Mouse (Mus musculus): Measurements from ENCODE around the gene Snx18.

Gene Snx18

GRCm38 (mm10) chr13:113566411-113566810 is 52.0 kb downstream of the Snx18 start:
- DNase-seq (ENCODE audit: low spot score in 2 of 2): no peak

GRCm38 (mm10) chr13:113559646-113560045 is 58.7 kb downstream of the Snx18 start:
- DNase-seq (ENCODE audit: low spot score in 2 of 2): no peak

GRCm38 (mm10) chr13:113556538-113556937 is 61.8 kb downstream of the Snx18 start:
- no peak for DNase-seq (ENCODE audit: low spot score in 2 of 2)

GRCm38 (mm10) chr13:113555226-113555625 is 63.1 kb downstream of the Snx18 start:
- no peak for DNase-seq (ENCODE audit: low spot score in 2 of 2)

- no peak for DNase-seq (ENCODE audit: low spot score in 2 of 2)
Measured at GRCm38 (mm10) chr13:113553603-113554230, 64.6 kb downstream of the Snx18 start.

- no peak for DNase-seq (ENCODE audit: low spot score in 2 of 2)
Measured at GRCm38 (mm10) chr13:113552341-113552740, 66.0 kb downstream of the Snx18 start.

- DNase-seq (ENCODE audit: low spot score in 2 of 2): no peak
Measured at GRCm38 (mm10) chr13:113550866-113551565, 67.3 kb downstream of the Snx18 start.

- DNase-seq (ENCODE audit: low spot score in 2 of 2): no peak
Measured at GRCm38 (mm10) chr13:113549021-113549420, 69.3 kb downstream of the Snx18 start.

- no peak for DNase-seq (ENCODE audit: low spot score in 2 of 2)
Measured at GRCm38 (mm10) chr13:113547807-113548426, 70.4 kb downstream of the Snx18 start.

GRCm38 (mm10) chr13:113542374-113542773 is 76.0 kb downstream of the Snx18 start:
- DNase-seq (ENCODE audit: low spot score in 2 of 2): no peak

All from right cerebral cortex, postnatal 36 days (tissue).